Mouse (Mus musculus) spleen, adult 2 months (tissue): ENCODE results near the gene Ypel3. TPM values are rescaled to one million over a fixed set of nuclear protein-coding genes. Genes with fewer than 3 reads are reported as not detected.

Experiments
- DNase-seq, 2 experiments: peaks; one replicate each; pipeline versions ENCODE4 v3.0.0 to v3.0.0-alpha.2; 2012 to 2021; ENCODE audit warnings: low spot score in 2 of 2, low read depth in 1 of 2
- H3K27ac ChIP-seq: fragments of 200-500 bp; 2 replicates; pipeline ENCODE4 v1.5.1; 2012; ENCODE audit warnings: low read length, inconsistent platforms; ENCODE audit not compliant: insufficient read depth
- H3K27me3 ChIP-seq: fragments of 200-500 bp; 2 replicates; pipeline ENCODE4 v1.6.1; 2012; ENCODE audit warnings: mild to moderate bottlenecking, moderate library complexity, low read length, inconsistent platforms; ENCODE audit not compliant: control insufficient read depth, insufficient read depth
- H3K36me3 ChIP-seq: fragments of 200-500 bp; 2 replicates; pipeline ENCODE4 v1.6.1; 2012; ENCODE audit warnings: mild to moderate bottlenecking, low read length, inconsistent platforms; ENCODE audit not compliant: control insufficient read depth, insufficient read depth
- H3K4me1 ChIP-seq: fragments of 200-500 bp; 2 replicates; pipeline ENCODE4 v1.6.1; 2011; ENCODE audit warnings: inconsistent platforms; ENCODE audit not compliant: control insufficient read depth, insufficient read depth, insufficient read length
- H3K4me3 ChIP-seq: fragments of 200-500 bp; 2 replicates; pipeline ENCODE4 v1.5.1; 2011; ENCODE audit warnings: mild to moderate bottlenecking, inconsistent platforms; ENCODE audit not compliant: insufficient read depth, insufficient read length; ENCODE audit errors: extremely low read depth
- CTCF ChIP-seq: fragments of 200-500 bp; IDR thresholded peaks from 2 replicates; pipeline ENCODE4 v1.5.1; 2011; ENCODE audit warnings: mild to moderate bottlenecking, inconsistent platforms; ENCODE audit not compliant: insufficient read depth, insufficient read length, insufficient replicate concordance; ENCODE audit errors: extremely low read depth
- POLR2A ChIP-seq: fragments of 200-500 bp; IDR thresholded peaks from 2 replicates; pipeline ENCODE4 v1.6.1; 2011; ENCODE audit warnings: low read depth, low read length, inconsistent platforms
- WGBS: fragments of 180-500 bp; shearing (Covaris S2); methylation state at CpG from one replicate; pipeline ENCODE4 v1.1.7; 2018; 5-methylcytosine and 5-hydroxymethylcytosine counted together
- polyA plus RNA-seq: library from polyadenylated mRNA; depleted of rRNA; stranded (reverse); fragments of >200 nt; gene quantifications from 2 replicates; pipeline ENCODE4 v1.2.3, GENCODE M21; 2012

Ypel3 gene
- polyA plus RNA-seq, 1 experiment = 393 TPM

- peak within 1 kb of the TSS; percentile 95 for H3K4me3 ChIP-seq
- peaks cover 16% of the 10 kb centered on the region for H3K36me3 ChIP-seq
- TF ChIP-seq POLR2A = no peak
- no peak for TF ChIP-seq CTCF
- DNase-seq = no peak
- H3K4me1 ChIP-seq = peaks cover 9% of the 10 kb centered on the region; the same call in 1 of the 2 replicates
- 38% methylated on average over 20 of the region's 21 CpGs for WGBS
- H3K27me3 ChIP-seq = no peaks in the 10 kb centered on the region
- H3K27ac ChIP-seq = peak within 1 kb of the TSS; percentile 97
These were observed 20.8 kb downstream of the Ypel3 start, which contains the start of gene Fam57b for GRCm38 (mm10) chr7:126797411-126798126. Fam57b (plus strand) TSS chr7:126797668.

GRCm38 (mm10) chr7:126798127-126799049 lies 21.6 kb downstream of the Ypel3 start:
- TF ChIP-seq POLR2A (no peak), CTCF (no peak)
- 2% methylated on average over 40 of the region's 40 CpGs for WGBS
- DNase-seq = peak in 1 of 2 experiments; percentile 28
- no peaks in the 10 kb centered on the region for H3K27me3 ChIP-seq
- peak overlapping the region; percentile 97 for H3K27ac ChIP-seq
- H3K36me3 ChIP-seq = peaks cover 16% of the 10 kb centered on the region
- H3K4me3 ChIP-seq = peak overlapping the region; percentile 95
- peaks cover 9% of the 10 kb centered on the region; the same call in 1 of the 2 replicates for H3K4me1 ChIP-seq

- DNase-seq = peak; percentile 96 to 97
- H3K27me3 ChIP-seq = no peaks in the 10 kb centered on the region
- peak overlapping the region; percentile 95 for H3K4me3 ChIP-seq
- peak; percentile 97 for TF ChIP-seq POLR2A
- no peak for TF ChIP-seq CTCF
- WGBS = 1% methylated on average over 29 of the region's 36 CpGs
- peaks cover 9% of the 10 kb centered on the region; the same call in 1 of the 2 replicates for H3K4me1 ChIP-seq
- H3K36me3 ChIP-seq = peaks cover 16% of the 10 kb centered on the region
- H3K27ac ChIP-seq = peak overlapping the region; percentile 97
These were observed 22.3 kb downstream of the Ypel3 start for GRCm38 (mm10) chr7:126799050-126799467.

GRCm38 (mm10) chr7:126799468-126800268 lies 22.9 kb downstream of the Ypel3 start:
- H3K4me1 ChIP-seq = peaks cover 9% of the 10 kb centered on the region; the same call in 1 of the 2 replicates
- H3K27ac ChIP-seq = peak overlapping the region; percentile 90
- no peaks in the 10 kb centered on the region for H3K27me3 ChIP-seq
- peaks cover 16% of the 10 kb centered on the region for H3K36me3 ChIP-seq
- TF ChIP-seq CTCF = peak; percentile 44; the same call in 1 of the 2 replicates
- peak; percentile 57 for TF ChIP-seq POLR2A
- DNase-seq = peak in 1 of 2 experiments; percentile 31
- WGBS = 8% methylated on average over 37 of the region's 38 CpGs
- peak overlapping the region; percentile 69 for H3K4me3 ChIP-seq

GRCm38 (mm10) chr7:126800269-126801056 lies 23.7 kb downstream of the Ypel3 start:
- Histone ChIP-seq H3K27ac (peak overlapping the region; percentile 90; the same call in 1 of the 2 replicates), H3K4me3 (no peak overlapping the region), H3K4me1 (peaks cover 9% of the 10 kb centered on the region; the same call in 1 of the 2 replicates), H3K27me3 (no peaks in the 10 kb centered on the region), H3K36me3 (peaks cover 13% of the 10 kb centered on the region)
- DNase-seq = no peak
- WGBS = 80% methylated on average over 5 of the region's 5 CpGs
- TF ChIP-seq POLR2A = no peak
- no peak for TF ChIP-seq CTCF
